Mouse (Mus musculus) urinary bladder, adult 18-20 months (tissue): ENCODE measurements around the gene Zfp777.
A peak's percentile ranks its signal among the peaks of the same experiment; 100 is the strongest.

Source experiments
- DNase-seq, 2 experiments: peaks; one replicate each; pipeline ENCODE4 v3.0.0; 2022; ENCODE audit warnings: low spot score in 2 of 2, mixed read lengths in 2 of 2

The Zfp777 gene

GRCm38 (mm10) chr6:48048426-48049272, at the start of gene Zfp777:
Gene Zfp777, minus strand, starts transcription at chr6:48048911.
- DNase-seq = peak; percentile 51 to 81

- DNase-seq = no peak
These were observed 38.4 kb upstream of the Zfp777 start for GRCm38 (mm10) chr6:48086957-48087715.

GRCm38 (mm10) chr6:48086471-48086878, 37.8 kb upstream of the Zfp777 start, which contains the start of gene Zfp746:
Gene Zfp746, minus strand, starts transcription at chr6:48086593.
- peak; percentile 86 to 95 for DNase-seq

GRCm38 (mm10) chr6:48085521-48086404, 37.1 kb upstream of the Zfp777 start:
- DNase-seq = peak; percentile 59 to 67

GRCm38 (mm10) chr6:48083733-48084191, 35.1 kb upstream of the Zfp777 start:
- no peak for DNase-seq

GRCm38 (mm10) chr6:48081952-48082351, 33.2 kb upstream of the Zfp777 start:
- DNase-seq = no peak

- no peak for DNase-seq
These were observed 32.3 kb upstream of the Zfp777 start for GRCm38 (mm10) chr6:48081021-48081420.

- no peak for DNase-seq
These were observed 24.6 kb upstream of the Zfp777 start for GRCm38 (mm10) chr6:48073316-48073715.

GRCm38 (mm10) chr6:48067492-48067891, 18.8 kb upstream of the Zfp777 start:
- no peak for DNase-seq

GRCm38 (mm10) chr6:48065587-48066075, 16.9 kb upstream of the Zfp777 start:
- DNase-seq = no peak

GRCm38 (mm10) chr6:48064451-48064850, 15.7 kb upstream of the Zfp777 start:
- DNase-seq = no peak

GRCm38 (mm10) chr6:48063940-48064339, 15.2 kb upstream of the Zfp777 start:
- no peak for DNase-seq

- no peak for DNase-seq
These were observed 12.2 kb upstream of the Zfp777 start for GRCm38 (mm10) chr6:48060895-48061294.

GRCm38 (mm10) chr6:48060421-48060820, 11.7 kb upstream of the Zfp777 start:
- DNase-seq = no peak

- no peak for DNase-seq
These were observed 3.4 kb upstream of the Zfp777 start for GRCm38 (mm10) chr6:48052136-48052535.

GRCm38 (mm10) chr6:48051666-48052065, 3.0 kb upstream of the Zfp777 start:
- DNase-seq = no peak

- no peak for DNase-seq
These were observed 758 bp upstream of the Zfp777 start for GRCm38 (mm10) chr6:48049273-48050065.

GRCm38 (mm10) chr6:48047450-48048351, 1.0 kb downstream of the Zfp777 start:
- peak in 1 of 2 experiments; percentile 36 for DNase-seq

- no peak for DNase-seq
These were observed 1.6 kb downstream of the Zfp777 start for GRCm38 (mm10) chr6:48047114-48047449.

GRCm38 (mm10) chr6:48032661-48033060, 16.1 kb downstream of the Zfp777 start:
- DNase-seq = no peak
